Mouse (Mus musculus) G1E (cell line): ENCODE data around the gene Amdhd2.

Source experiments
- CTCF ChIP-seq: IDR thresholded peaks from 2 replicates; pipeline ENCODE4 v1.5.1; 2012; ENCODE audit warnings: low read depth, low read length, inconsistent platforms, mixed read lengths
- GATA1 ChIP-seq: IDR thresholded peaks from 2 replicates; pipeline ENCODE4 v1.6.1; 2012; ENCODE audit warnings: borderline replicate concordance, low read length, inconsistent platforms, mixed read lengths
- POLR2AphosphoS5 ChIP-seq: IDR thresholded peaks from 2 replicates; pipeline ENCODE4 v1.6.1; 2012; ENCODE audit warnings: low read depth, low read length, inconsistent platforms; ENCODE audit not compliant: insufficient replicate concordance

GRCm38 (mm10) chr17:24170125-24170524 is 6.6 kb upstream of the Amdhd2 start:
- TF ChIP-seq CTCF (no peak), GATA1 (no peak), POLR2AphosphoS5 (no peak)
